Mouse (Mus musculus) regulatory T cell (primary cell): Measurements from ENCODE around the gene Sftpa1.

ENCODE experiments used
- in situ Hi-C: fragments of 300-600 bp; cut with MboI, MseI; formaldehyde crosslinking; loops from one replicate; pipeline ENCODE4 v1.15.1; 2025; ENCODE audit warnings: high pct_unique_total_duplicates

The Sftpa1 gene

GRCm38 (mm10) chr14:41160076-41160475 lies 28.5 kb downstream of the Sftpa1 start:
- in situ Hi-C loops: loop anchor here (25.0 kb wide), 1 partner anchor 752 kb away; the partner anchor contains the start of genes 1700049E17Rik1 and Gm7980

- in situ Hi-C loops: loop anchor here (25.0 kb wide), 1 partner anchor 752 kb away; the partner anchor contains the start of genes 1700049E17Rik1 and Gm7980
These were observed 29.2 kb downstream of the Sftpa1 start for GRCm38 (mm10) chr14:41160743-41161142.

DNA sequence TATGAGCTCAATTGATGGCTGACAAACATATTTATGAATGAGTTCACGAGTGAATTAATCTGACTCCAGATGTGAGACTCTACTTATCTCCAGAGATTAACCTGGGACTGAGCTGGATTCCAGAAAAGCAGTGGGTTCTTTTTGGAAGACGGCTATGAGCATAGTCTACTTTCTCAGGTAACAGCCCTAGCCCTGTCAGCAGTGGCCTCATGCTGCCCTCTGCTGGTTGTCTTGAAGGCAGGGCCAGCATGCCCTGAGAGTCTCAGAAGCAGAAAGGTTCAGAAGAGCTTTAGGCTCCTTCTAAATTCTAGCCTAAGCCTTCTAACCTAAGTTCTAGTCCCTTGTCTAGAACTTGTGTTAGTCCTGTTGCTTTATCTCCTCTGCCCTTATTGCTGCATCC lies 31.1 kb downstream of the Sftpa1 start:
- in situ Hi-C loops: loop anchor here (25.0 kb wide), 1 partner anchor 750 kb away; the partner anchor contains the start of genes 1700049E17Rik1 and Gm7980

DNA sequence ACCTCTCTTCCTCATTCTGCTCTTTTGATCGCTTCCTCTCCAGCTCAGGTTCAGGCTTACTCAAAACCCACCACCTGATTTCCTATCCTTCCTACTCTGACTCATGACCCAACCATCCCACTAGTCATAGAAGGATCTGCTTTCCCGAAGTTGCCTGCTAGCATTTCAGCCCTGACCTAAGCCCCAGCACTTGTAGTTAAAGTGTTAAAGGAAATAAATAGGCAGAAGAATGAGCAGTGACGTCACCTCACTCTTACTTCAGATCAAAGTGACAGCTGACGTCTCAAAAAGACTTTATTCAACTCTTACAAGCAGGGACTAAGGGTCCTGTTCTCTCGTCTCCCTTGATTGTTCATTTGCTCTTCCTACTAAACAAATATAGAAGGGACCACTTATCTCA lies 35.7 kb downstream of the Sftpa1 start:
- in situ Hi-C loops: loop anchor here (25.0 kb wide), 1 partner anchor 745 kb away; the partner anchor contains the start of genes 1700049E17Rik1 and Gm7980

DNA sequence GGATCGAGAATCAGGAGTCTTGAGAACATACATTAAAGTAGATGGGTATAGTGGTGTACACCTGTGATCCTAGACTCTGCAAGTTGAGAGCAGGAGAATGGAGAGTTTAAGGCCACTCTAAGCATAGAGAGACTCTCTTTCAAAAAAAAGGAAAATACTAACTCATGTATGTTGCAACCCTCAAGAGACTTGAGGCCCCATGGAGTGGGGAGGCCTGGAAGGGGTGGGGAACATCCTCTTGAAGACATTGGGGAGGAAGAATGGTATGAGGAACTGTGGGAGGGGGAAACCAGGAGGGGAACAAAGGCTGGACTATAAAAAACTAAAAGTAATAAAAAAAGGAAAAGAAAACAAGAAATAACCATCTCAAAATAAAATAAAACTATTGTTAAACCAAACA lies 37.0 kb downstream of the Sftpa1 start:
- in situ Hi-C loops: loop anchor here (25.0 kb wide), 1 partner anchor 744 kb away; the partner anchor contains the start of genes 1700049E17Rik1 and Gm7980

- in situ Hi-C loops: loop anchor here (25.0 kb wide), 1 partner anchor 742 kb away; the partner anchor contains the start of genes 1700049E17Rik1 and Gm7980
These were observed 38.9 kb downstream of the Sftpa1 start for GRCm38 (mm10) chr14:41170514-41170913.

DNA sequence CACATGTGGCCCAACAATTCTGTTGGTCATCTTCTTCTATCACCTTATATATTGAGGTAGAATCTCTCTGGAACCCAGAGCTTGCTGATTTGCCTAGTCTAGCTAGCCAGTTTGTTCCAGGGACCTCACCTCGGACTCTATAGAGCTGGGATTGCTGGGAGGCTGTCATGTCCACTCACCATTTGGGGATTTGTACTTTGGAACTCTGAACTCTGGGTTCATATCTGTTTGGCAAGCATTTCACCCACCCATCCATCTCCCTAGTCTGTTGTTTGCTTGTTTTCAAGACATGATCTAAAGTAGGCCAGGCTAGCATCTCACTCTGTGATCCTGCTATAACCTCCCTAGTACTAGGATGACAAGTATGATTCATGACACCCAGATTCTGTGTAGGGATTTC lies 43.2 kb downstream of the Sftpa1 start:
- in situ Hi-C loops: loop anchor here (25.0 kb wide), 1 partner anchor 737 kb away; the partner anchor contains the start of genes 1700049E17Rik1 and Gm7980

- in situ Hi-C loops: no loop called here
These were observed 53.7 kb downstream of the Sftpa1 start, which contains the start of gene Sftpd for GRCm38 (mm10) chr14:41185059-41185821. Gene Sftpd (minus strand): TSS chr14:41185149.
